In genomic region chr7:75633807-75634526, GRCm38 (mm10) we compare ENCODE assay signal across 15 mouse cellular contexts.
A peak's percentile ranks its signal among the peaks of the same experiment; 100 is the strongest.
DNase-seq lines count a peak whose midpoint lies in the region; ATAC-seq and TF ChIP-seq lines count a peak whose summit lies in the region.
"Had no signal": no experiment of that assay in that cellular context is flagged by ENCODE, and none has a peak within 500 bp of the region (broad histone marks: within the 10 kb centered on the region; RNA-seq: fewer than 3 reads in every experiment).

No protein-coding gene starts in this region.

- H3ac ChIP-seq in myocyte (ENCODE audit: control insufficient read depth, insufficient read length), result no peak overlapping the region

- 82% methylated on average over 7 of the region's 7 CpGs for WGBS in heart, embryonic 13.5 days
- WGBS in midbrain, embryonic 10.5 days, result 87% methylated on average over 7 of the region's 7 CpGs
- WGBS in midbrain, embryonic 11.5 days, result 81% methylated on average over 7 of the region's 7 CpGs

- no peaks in the 10 kb centered on the region for H3K36me3 ChIP-seq in heart, embryonic 13.5 days
- no peaks in the 10 kb centered on the region for H3K36me3 ChIP-seq in midbrain, embryonic 10.5 days
- H3K36me3 ChIP-seq in midbrain, embryonic 11.5 days (ENCODE audit: control insufficient read depth, insufficient read depth, low read length), result no peaks in the 10 kb centered on the region
- H3K36me3 ChIP-seq in myocyte (ENCODE audit: control insufficient read depth, insufficient read depth), result no peaks in the 10 kb centered on the region
- H3K36me3 ChIP-seq: embryonic facial prominence, embryonic 12.5 days; hindbrain, embryonic 10.5 days had no signal

- H3K79me2 ChIP-seq in myocyte (ENCODE audit: control insufficient read depth, insufficient read depth), result peaks cover 8% of the 10 kb centered on the region

- TF ChIP-seq POLR2A in bone marrow macrophage, adult 2 months (IDR thresholded peaks at IDR 0.05; ENCODE audit: borderline replicate concordance, low read depth, low read length), result no peak
- TF ChIP-seq POLR2A in myocyte (IDR thresholded peaks at IDR 0.05; ENCODE audit: insufficient read length, low read depth), result no peak

- peaks cover 23% of the 10 kb centered on the region for H3K4me1 ChIP-seq in heart, embryonic 13.5 days
- peaks cover 14% of the 10 kb centered on the region for H3K4me1 ChIP-seq in midbrain, embryonic 10.5 days
- H3K4me1 ChIP-seq in midbrain, embryonic 11.5 days (ENCODE audit: control insufficient read depth, insufficient read depth, low read length), result 0 out of 2 replicates have a peak, but pooled peaks cover 4% of the 10 kb centered on the region
- peaks cover 34% of the 10 kb centered on the region for H3K4me1 ChIP-seq in bone marrow macrophage, adult 2 months (ENCODE audit: control insufficient read depth, insufficient read depth, low read length)

- peak overlapping the region; percentile 17; the same call in 1 of the 2 replicates for H3K27ac ChIP-seq in heart, embryonic 13.5 days (replicated peaks)
- H3K27ac ChIP-seq in midbrain, embryonic 10.5 days (replicated peaks), result 0 out of 2 replicates have a peak overlapping the region, but pooled peaks have one; percentile 13
- H3K27ac ChIP-seq in midbrain, embryonic 11.5 days (ENCODE audit: low read depth, low read length), result no peak overlapping the region
- H3K27ac ChIP-seq in bone marrow macrophage, adult 2 months (ENCODE audit: insufficient read depth, low read depth, low read length), result peak overlapping the region; percentile 23; the same call in 1 of the 2 replicates
- H3K27ac ChIP-seq: embryonic facial prominence, embryonic 12.5 days; hindbrain, embryonic 10.5 days; liver, embryonic 14.5 days had no signal

- no peak for ATAC-seq in heart, embryonic 13.5 days (ENCODE audit: extremely low read depth, insufficient number of reproducible peaks, low FRiP score, low TSS enrichment)
- ATAC-seq in midbrain, embryonic 11.5 days (ENCODE audit: low FRiP score), result no peak
- ATAC-seq: forebrain, embryonic 14.5 days had no signal

- H3K4me3 ChIP-seq in heart, embryonic 13.5 days, result no peak overlapping the region
- no peak overlapping the region for H3K4me3 ChIP-seq in midbrain, embryonic 10.5 days
- no peak overlapping the region for H3K4me3 ChIP-seq in midbrain, embryonic 11.5 days (ENCODE audit: low read depth, low read length)
- H3K4me3 ChIP-seq in bone marrow macrophage, adult 2 months (ENCODE audit: insufficient read depth, low read length), result no peak overlapping the region
- no peak overlapping the region for H3K4me3 ChIP-seq in myocyte
- H3K4me3 ChIP-seq: embryonic facial prominence, embryonic 12.5 days; hindbrain, embryonic 10.5 days had no signal

- H3K27me3 ChIP-seq in heart, embryonic 13.5 days (replicated peaks), result no peaks in the 10 kb centered on the region
- H3K27me3 ChIP-seq in midbrain, embryonic 10.5 days (ENCODE audit: low read depth, poor library complexity, severe bottlenecking), result no peaks in the 10 kb centered on the region
- H3K27me3 ChIP-seq in midbrain, embryonic 11.5 days (ENCODE audit: control insufficient read depth, insufficient read depth, low read length), result no peaks in the 10 kb centered on the region
- no peaks in the 10 kb centered on the region for H3K27me3 ChIP-seq in myocyte (ENCODE audit: control insufficient read depth, insufficient read depth, insufficient read length)
- H3K27me3 ChIP-seq: embryonic facial prominence, embryonic 12.5 days had no signal

- intact Hi-C loops in heart, postnatal 25 days (cut with DNase I), result loop anchor here (2.0 kb wide), 1 partner anchor 21 kb away; no protein-coding TSS in a partner anchor

- H3K9ac ChIP-seq in heart, embryonic 13.5 days, result no peak overlapping the region
- no peak overlapping the region for H3K9ac ChIP-seq in midbrain, embryonic 11.5 days (ENCODE audit: low read length)
- H3K9ac ChIP-seq: embryonic facial prominence, embryonic 12.5 days; liver, embryonic 14.5 days had no signal

- no peak overlapping the region for H3K4me2 ChIP-seq in heart, embryonic 13.5 days
- no peak overlapping the region for H3K4me2 ChIP-seq in midbrain, embryonic 11.5 days
- peak overlapping the region; percentile 84 for H3K4me2 ChIP-seq in myocyte (ENCODE audit: low read depth)
- H3K4me2 ChIP-seq: embryonic facial prominence, embryonic 12.5 days had no signal

- no peaks in the 10 kb centered on the region for H3K9me3 ChIP-seq in heart, embryonic 13.5 days
- H3K9me3 ChIP-seq in midbrain, embryonic 10.5 days (replicated peaks), result no peaks in the 10 kb centered on the region
- no peaks in the 10 kb centered on the region for H3K9me3 ChIP-seq in midbrain, embryonic 11.5 days (ENCODE audit: control insufficient read depth, low read length)
- H3K9me3 ChIP-seq: embryonic facial prominence, embryonic 12.5 days; hindbrain, embryonic 10.5 days had no signal

- no peak for TF ChIP-seq CTCF in bone marrow macrophage, adult 2 months (IDR thresholded peaks at IDR 0.05; ENCODE audit: low read depth, low read length)

- DNase-seq in heart, postnatal 25 days (ENCODE audit: low spot score), result no peak
- DNase-seq in midbrain, embryonic 10.5 days (ENCODE audit: low spot score), result no peak
- DNase-seq in midbrain, embryonic 11.5 days (ENCODE audit: low spot score, missing footprints), result no peak
- DNase-seq in thymus, adult 18-20 months, result no peak
- DNase-seq: cerebellum, adult 8-10 months; gastrocnemius, postnatal 36 days; kidney, adult 18-20 months; thymus, postnatal 36 days had no signal

TF ChIP-seq in myocyte, 11 proteins besides CTCF, POLR2A, EP300 and RAD21:
- no peak for TF ChIP-seq TCF12 (IDR thresholded peaks at IDR 0.05; ENCODE audit: insufficient read depth, poor library complexity, severe bottlenecking)
- TF ChIP-seq MAX (IDR thresholded peaks at IDR 0.05; ENCODE audit: low read depth), result no peak
- TF ChIP-seq MYOD1 (IDR thresholded peaks at IDR 0.05; ENCODE audit: control insufficient read depth in 1 of 3, insufficient read length in 2 of 3, low read depth in 2 of 3), result peak in 2 of 3 experiments; percentile 24 to 53
